Mouse (Mus musculus) olfactory bulb, adult 2 months (tissue): Measurements from ENCODE around the gene Gdpd3.

Experiments used
- CTCF ChIP-seq: fragments of 200-500 bp; IDR thresholded peaks from 2 replicates; pipeline ENCODE4 v1.5.1; 2012; ENCODE audit warnings: low read depth, mild to moderate bottlenecking, low read length, moderate library complexity; ENCODE audit not compliant: insufficient read depth
- POLR2A ChIP-seq: fragments of 200-500 bp; IDR thresholded peaks from 2 replicates; pipeline ENCODE4 v1.6.1; 2012; ENCODE audit warnings: mild to moderate bottlenecking, low read depth, low read length, moderate library complexity; ENCODE audit not compliant: insufficient read depth

- TF ChIP-seq POLR2A (no peak), CTCF (no peak)
These were observed 15.0 kb downstream of the Gdpd3 start, which contains the start of gene Tbx6 for GRCm38 (mm10) chr7:126780971-126781635.
